Mouse (Mus musculus) hindbrain, embryonic 11.5 days (tissue): Measurements from ENCODE around the gene Smndc1. TPM values are rescaled to one million over a fixed set of nuclear protein-coding genes. Genes with fewer than 3 reads are reported as not detected.

Experiments used
- ATAC-seq: fragments of 200-750 bp; cut with Nextera tagmentation; 2 replicates; pipeline ENCODE4 v1.8.0; 2017; ENCODE audit warnings: mild to moderate bottlenecking, moderate TSS enrichment, moderate library complexity; ENCODE audit not compliant: low FRiP score
- DNase-seq: peaks from one replicate; pipeline ENCODE4 v3.0.0-alpha.2; 2015; ENCODE audit warnings: low spot score
- H3K27ac ChIP-seq: fragments of 300-500 bp; sonication (generic); 2 replicates; pipeline ENCODE4 v1.5.1; 2014; ENCODE audit warnings: mild to moderate bottlenecking, low read depth, low read length
- H3K27me3 ChIP-seq: fragments of 300-500 bp; sonication (generic); 2 replicates; pipeline ENCODE4 v1.6.1; 2014; ENCODE audit warnings: mild to moderate bottlenecking, low read length, moderate library complexity, mixed read lengths; ENCODE audit not compliant: control insufficient read depth, insufficient read depth
- H3K36me3 ChIP-seq: fragments of 300-500 bp; sonication (generic); 2 replicates; pipeline ENCODE4 v1.6.1; 2014; ENCODE audit warnings: mild to moderate bottlenecking, low read length, moderate library complexity, mixed read lengths; ENCODE audit not compliant: control insufficient read depth, insufficient read depth
- H3K4me1 ChIP-seq: fragments of 300-500 bp; sonication (generic); replicated peaks from 2 replicates; pipeline ENCODE4 v1.6.1; 2014; ENCODE audit warnings: low read length, mixed read lengths; ENCODE audit not compliant: control insufficient read depth, insufficient read depth
- H3K4me2 ChIP-seq: fragments of 300-500 bp; sonication (generic); replicated peaks from 2 replicates; pipeline ENCODE4 v1.6.1; 2014; ENCODE audit warnings: mild to moderate bottlenecking, low read depth, low read length
- H3K4me3 ChIP-seq: fragments of 300-500 bp; sonication (generic); 2 replicates; pipeline ENCODE4 v1.5.1; 2014; ENCODE audit warnings: low read depth, low read length
- H3K9ac ChIP-seq: fragments of 300-500 bp; sonication (generic); 2 replicates; pipeline ENCODE4 v1.6.1; 2014; ENCODE audit warnings: low read depth, low read length
- H3K9me3 ChIP-seq: fragments of 300-500 bp; sonication (generic); 2 replicates; pipeline ENCODE4 v1.6.1; 2016; ENCODE audit warnings: low read length; ENCODE audit not compliant: control insufficient read depth
- WGBS: fragments of 180-500 bp; shearing (Covaris S2); extraction: QIAGEN DNeasy Blood & Tissue Kit; methylation state at CpG from one replicate; pipeline ENCODE4 v1.1.7; 2014; 5-methylcytosine and 5-hydroxymethylcytosine counted together
- polyA plus RNA-seq: library from polyadenylated mRNA; unstranded; fragments of >200 nt; fragmentation: Nextera tagmentation; extraction: Ambion mirVana; gene quantifications from 2 replicates; pipeline ENCODE4 v1.2.1, GENCODE M21; 2014

Gene Smndc1
- polyA plus RNA-seq, 1 experiment from 2014 or later, result 51.5 TPM

- Histone ChIP-seq H3K4me2 (no peak overlapping the region), H3K4me3 (no peak overlapping the region), H3K27me3 (no peaks in the 10 kb centered on the region), H3K9ac (no peak overlapping the region), H3K36me3 (0 out of 2 replicates have a peak, but pooled peaks cover 8% of the 10 kb centered on the region), H3K27ac (no peak overlapping the region), H3K9me3 (no peaks in the 10 kb centered on the region), H3K4me1 (no peaks in the 10 kb centered on the region)
- WGBS, result 93% methylated on average over 10 of the region's 10 CpGs
- DNase-seq, result no peak
- ATAC-seq, result no peak
Measured at GRCm38 (mm10) chr19:53378421-53378820, 12.0 kb downstream of the Smndc1 start.

- ATAC-seq (no peak), DNase-seq (no peak)
- Histone ChIP-seq H3K36me3 (0 out of 2 replicates have a peak, but pooled peaks cover 4% of the 10 kb centered on the region), H3K27me3 (no peaks in the 10 kb centered on the region), H3K9me3 (no peaks in the 10 kb centered on the region), H3K4me3 (no peak overlapping the region), H3K4me2 (no peak overlapping the region), H3K27ac (no peak overlapping the region), H3K4me1 (no peaks in the 10 kb centered on the region), H3K9ac (no peak overlapping the region)
- WGBS, result 91% methylated on average over 8 of the region's 8 CpGs
Measured at GRCm38 (mm10) chr19:53377652-53378051, 12.7 kb downstream of the Smndc1 start.

- Histone ChIP-seq H3K9me3 (no peaks in the 10 kb centered on the region), H3K4me1 (no peaks in the 10 kb centered on the region), H3K9ac (no peak overlapping the region), H3K4me2 (no peak overlapping the region), H3K36me3 (0 out of 2 replicates have a peak, but pooled peaks cover 2% of the 10 kb centered on the region), H3K27ac (no peak overlapping the region), H3K4me3 (no peak overlapping the region), H3K27me3 (no peaks in the 10 kb centered on the region)
- ATAC-seq (no peak), DNase-seq (no peak)
- 91% methylated on average over 9 of the region's 9 CpGs for WGBS
Measured at GRCm38 (mm10) chr19:53375816-53376215, 14.6 kb downstream of the Smndc1 start.

GRCm38 (mm10) chr19:53375299-53375698 is 15.1 kb downstream of the Smndc1 start:
- Histone ChIP-seq H3K4me3 (no peak overlapping the region), H3K9ac (no peak overlapping the region), H3K36me3 (0 out of 2 replicates have a peak, but pooled peaks cover 2% of the 10 kb centered on the region), H3K27ac (no peak overlapping the region), H3K4me2 (no peak overlapping the region), H3K4me1 (no peaks in the 10 kb centered on the region), H3K9me3 (no peaks in the 10 kb centered on the region), H3K27me3 (no peaks in the 10 kb centered on the region)
- DNase-seq (no peak), ATAC-seq (no peak)
- 90% methylated on average over 6 of the region's 6 CpGs for WGBS

GRCm38 (mm10) chr19:53373570-53373969 is 16.8 kb downstream of the Smndc1 start:
- Histone ChIP-seq H3K36me3 (no peaks in the 10 kb centered on the region), H3K27ac (no peak overlapping the region), H3K9ac (no peak overlapping the region), H3K9me3 (no peaks in the 10 kb centered on the region), H3K4me3 (no peak overlapping the region), H3K4me2 (no peak overlapping the region), H3K27me3 (no peaks in the 10 kb centered on the region), H3K4me1 (no peaks in the 10 kb centered on the region)
- WGBS, result 95% methylated on average over 2 of the region's 2 CpGs
- ATAC-seq (no peak), DNase-seq (no peak)

GRCm38 (mm10) chr19:53371666-53372065 is 18.7 kb downstream of the Smndc1 start, which contains the start of gene Gm10197:
Gm10197 (minus strand) TSS chr19:53371766.
- Histone ChIP-seq H3K4me2 (no peak within 1 kb of the TSS), H3K27ac (no peak within 1 kb of the TSS), H3K9me3 (no peaks in the 10 kb centered on the region), H3K4me1 (no peaks in the 10 kb centered on the region), H3K9ac (no peak within 1 kb of the TSS), H3K36me3 (no peaks in the 10 kb centered on the region), H3K4me3 (no peak within 1 kb of the TSS), H3K27me3 (no peaks in the 10 kb centered on the region)
- no peak for DNase-seq
- no peak for ATAC-seq
- 91% methylated on average over 13 of the region's 13 CpGs for WGBS

- Histone ChIP-seq H3K9ac (no peak overlapping the region), H3K36me3 (no peaks in the 10 kb centered on the region), H3K4me1 (no peaks in the 10 kb centered on the region), H3K27ac (no peak overlapping the region; the same call in 1 of the 2 replicates), H3K4me3 (no peak overlapping the region), H3K9me3 (no peaks in the 10 kb centered on the region), H3K4me2 (no peak overlapping the region), H3K27me3 (no peaks in the 10 kb centered on the region)
- DNase-seq (no peak), ATAC-seq (no peak)
- 82% methylated on average over 15 of the region's 15 CpGs for WGBS
Measured at GRCm38 (mm10) chr19:53370233-53370632, 20.1 kb downstream of the Smndc1 start.

GRCm38 (mm10) chr19:53369469-53370043 is 20.8 kb downstream of the Smndc1 start:
- H3K4me2 ChIP-seq, result no peak overlapping the region
- ATAC-seq (peak; percentile 56; the same call in 1 of the 2 replicates), DNase-seq (peak; percentile 89)
- no peaks in the 10 kb centered on the region for H3K9me3 ChIP-seq
- WGBS, result 41% methylated on average over 14 of the region's 14 CpGs
- no peak overlapping the region for H3K9ac ChIP-seq
- H3K36me3 ChIP-seq, result no peaks in the 10 kb centered on the region
- H3K4me1 ChIP-seq, result 0 out of 2 replicates have a peak, but pooled peaks cover 3% of the 10 kb centered on the region
- H3K27ac ChIP-seq, result no peak overlapping the region
- H3K4me3 ChIP-seq, result no peak overlapping the region
- H3K27me3 ChIP-seq, result no peaks in the 10 kb centered on the region

- no peak overlapping the region for H3K4me2 ChIP-seq
- no peaks in the 10 kb centered on the region for H3K36me3 ChIP-seq
- H3K27me3 ChIP-seq, result no peaks in the 10 kb centered on the region
- DNase-seq, result no peak
- H3K9me3 ChIP-seq, result no peaks in the 10 kb centered on the region
- H3K9ac ChIP-seq, result no peak overlapping the region
- no peak overlapping the region for H3K4me3 ChIP-seq
- H3K4me1 ChIP-seq, result 0 out of 2 replicates have a peak, but pooled peaks cover 3% of the 10 kb centered on the region
- no peak for ATAC-seq
- WGBS, result 84% methylated on average over 7 of the region's 7 CpGs
- no peak overlapping the region for H3K27ac ChIP-seq
Measured at GRCm38 (mm10) chr19:53366881-53367280, 23.5 kb downstream of the Smndc1 start.
